In the genomic region with DNA sequence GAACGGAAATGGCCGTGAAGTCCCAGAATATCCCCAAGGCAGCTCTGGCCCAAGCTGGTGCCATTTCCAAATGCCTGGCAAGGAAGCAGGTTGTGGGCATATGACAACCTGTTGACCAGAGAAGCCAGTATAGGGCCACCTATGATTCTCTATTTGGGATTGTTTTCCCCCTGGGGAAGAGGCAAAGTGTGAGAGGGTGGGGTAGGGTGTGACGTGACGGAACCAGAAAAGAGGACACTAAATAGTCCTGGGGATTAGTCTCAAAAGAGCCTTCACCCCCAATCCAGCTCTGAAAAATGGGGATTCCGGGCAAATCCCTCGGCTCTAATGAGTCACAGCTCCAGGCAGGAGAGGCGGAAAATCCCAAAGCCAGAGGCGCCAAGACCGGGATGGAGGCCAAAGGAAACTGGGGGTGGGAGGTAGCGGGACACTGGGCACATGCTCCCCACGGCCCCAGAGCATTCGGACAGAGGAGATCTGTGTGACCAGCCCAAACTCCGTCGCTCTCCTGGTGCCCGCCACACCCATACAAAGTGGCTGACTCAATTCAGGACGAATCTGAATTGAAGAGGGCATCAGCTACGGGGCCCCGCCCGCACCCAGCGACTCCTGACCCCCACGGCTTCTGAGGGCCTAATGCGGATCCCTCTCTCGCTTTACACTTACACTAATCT, we compare ENCODE assay signal across 8 mouse cellular contexts. TPM values are rescaled to one million over a fixed set of nuclear protein-coding genes. Genes with fewer than 3 reads are reported as not detected.
DNase-seq lines count a peak whose midpoint lies in the region; ATAC-seq and TF ChIP-seq lines count a peak whose summit lies in the region.

No protein-coding gene starts in this region.

- peaks cover 69% of the 10 kb centered on the region for H3K27me3 ChIP-seq in E14TG2a.4 (ENCODE audit: insufficient read depth, low read length)
- peaks cover 35% of the 10 kb centered on the region; the same call in 1 of the 2 replicates for H3K27me3 ChIP-seq in intestine, embryonic 16.5 days (replicated peaks; ENCODE audit: control insufficient read depth, insufficient read depth, low read length)
- peaks cover 18% of the 10 kb centered on the region for H3K27me3 ChIP-seq in stomach, embryonic 16.5 days (ENCODE audit: control insufficient read depth, insufficient read depth, low read length)

- ATAC-seq in intestine, embryonic 16.5 days, result no peak
- no peak for ATAC-seq in stomach, embryonic 16.5 days (ENCODE audit: insufficient read depth, low FRiP score)

- H3K4me3 ChIP-seq in E14TG2a.4 (replicated peaks; ENCODE audit: low read length), result peak overlapping the region; percentile 79
- peak overlapping the region; percentile 63 for H3K4me3 ChIP-seq in intestine, embryonic 16.5 days (ENCODE audit: low read length)
- H3K4me3 ChIP-seq in lung, adult 2 months (replicated peaks; ENCODE audit: extremely low read depth, low read depth, low read length), result peak overlapping the region; percentile 48
- H3K4me3 ChIP-seq in stomach, embryonic 16.5 days (replicated peaks; ENCODE audit: low read length), result peak overlapping the region; percentile 67

- no peaks in the 10 kb centered on the region for H3K36me3 ChIP-seq in E14TG2a.4 (ENCODE audit: insufficient read depth, low read length)
- no peaks in the 10 kb centered on the region for H3K36me3 ChIP-seq in intestine, embryonic 16.5 days (ENCODE audit: control insufficient read depth, insufficient read depth, low read length)
- 0 out of 2 replicates have a peak, but pooled peaks cover 5% of the 10 kb centered on the region for H3K36me3 ChIP-seq in stomach, embryonic 16.5 days (ENCODE audit: control insufficient read depth, insufficient read depth, low read length)

- WGBS in intestine, embryonic 16.5 days, result 16% methylated on average over 23 of the region's 23 CpGs
- WGBS in lung, adult 2 months, result 8% methylated on average over 22 of the region's 23 CpGs
- WGBS in stomach, embryonic 16.5 days, result 13% methylated on average over 23 of the region's 23 CpGs

- no peaks in the 10 kb centered on the region for H3K9me3 ChIP-seq in E14TG2a.4 (ENCODE audit: low read length)
- no peaks in the 10 kb centered on the region for H3K9me3 ChIP-seq in intestine, embryonic 16.5 days (ENCODE audit: control insufficient read depth, low read length)
- no peaks in the 10 kb centered on the region for H3K9me3 ChIP-seq in stomach, embryonic 16.5 days (replicated peaks; ENCODE audit: control insufficient read depth, low read length)

- TF ChIP-seq CTCF in E14TG2a.4 (conservative IDR thresholded peaks at IDR 0.05; ENCODE audit: low read length), result no peak
- no peak for TF ChIP-seq CTCF in lung, adult 2 months (IDR thresholded peaks at IDR 0.05; ENCODE audit: insufficient read depth, low read length)

- DNase-seq in adrenal gland, postnatal 14 days, result peak; percentile 65
- DNase-seq in heart, adult 11 months, result peak; percentile 99
- DNase-seq in lung, adult 2 months, result no peak
- no peak for DNase-seq in thymus, postnatal 36 days
- no peak for DNase-seq in thymus, adult 18-20 months

- peak; percentile 65; the same call in 1 of the 2 replicates for TF ChIP-seq POLR2A in lung, adult 2 months (IDR thresholded peaks at IDR 0.05; ENCODE audit: borderline replicate concordance, extremely low read depth, low read depth, low read length)

- H3K4me1 ChIP-seq in E14TG2a.4 (replicated peaks; ENCODE audit: low read depth, low read length), result peaks cover 68% of the 10 kb centered on the region
- peaks cover 57% of the 10 kb centered on the region for H3K4me1 ChIP-seq in intestine, embryonic 16.5 days (ENCODE audit: control insufficient read depth, insufficient read depth, low read length)
- H3K4me1 ChIP-seq in lung, adult 2 months (ENCODE audit: control insufficient read depth, insufficient read depth, low read length), result peaks cover 14% of the 10 kb centered on the region; the same call in 1 of the 2 replicates
- peaks cover 54% of the 10 kb centered on the region for H3K4me1 ChIP-seq in stomach, embryonic 16.5 days (ENCODE audit: control insufficient read depth, insufficient read depth, low read length)

- H3K4me2 ChIP-seq in intestine, embryonic 16.5 days (ENCODE audit: low read depth, low read length), result peak overlapping the region; percentile 81
- peak overlapping the region; percentile 87 for H3K4me2 ChIP-seq in stomach, embryonic 16.5 days (ENCODE audit: low read depth, low read length)

- no peak overlapping the region for H3K27ac ChIP-seq in intestine, embryonic 16.5 days (ENCODE audit: low read length)
- H3K27ac ChIP-seq in stomach, embryonic 16.5 days (ENCODE audit: low read length), result peak overlapping the region; percentile 45

- H3K9ac ChIP-seq in intestine, embryonic 16.5 days (ENCODE audit: low read depth, low read length), result peak overlapping the region; percentile 54
- peak overlapping the region; percentile 81 for H3K9ac ChIP-seq in stomach, embryonic 16.5 days (ENCODE audit: low read length)

RNA-seq across cellular contexts. Expression of gene Trim47, which starts 18.4 kb away (rescaled TPM):
- 19.9 and 23.6 TPM in 2 replicates for total RNA-seq in adrenal gland, postnatal 14 days (2021)
- polyA plus RNA-seq in intestine, embryonic 16.5 days (2015; fragmentation: Nextera tagmentation; extraction: Ambion mirVana), result 13.9 and 14.7 TPM in 2 replicates
- polyA plus RNA-seq in lung, adult 2 months (2012; rRNA removed), result 44.6 and 55.5 TPM in 2 replicates
- 22.7 and 23.1 TPM in 2 replicates for polyA plus RNA-seq in stomach, embryonic 16.5 days (2015; fragmentation: Nextera tagmentation; extraction: Ambion mirVana)

RNA-seq across cellular contexts. Expression of gene Wbp2, which starts 21.8 kb away (rescaled TPM):
- total RNA-seq in adrenal gland, postnatal 14 days (2021), result 121 and 127 TPM in 2 replicates
- polyA plus RNA-seq in intestine, embryonic 16.5 days (2015; fragmentation: Nextera tagmentation; extraction: Ambion mirVana), result 135 and 160 TPM in 2 replicates
- 257 and 267 TPM in 2 replicates for polyA plus RNA-seq in lung, adult 2 months (2012; rRNA removed)
- 81.8 and 98.6 TPM in 2 replicates for polyA plus RNA-seq in stomach, embryonic 16.5 days (2015; fragmentation: Nextera tagmentation; extraction: Ambion mirVana)

RNA-seq across cellular contexts. Expression of gene Trim65, which starts 22.3 kb away (rescaled TPM):
- total RNA-seq in adrenal gland, postnatal 14 days (2021), result 8.6 and 10.2 TPM in 2 replicates
- polyA plus RNA-seq in intestine, embryonic 16.5 days (2015; fragmentation: Nextera tagmentation; extraction: Ambion mirVana), result 7.7 and 9.3 TPM in 2 replicates
- 17.3 and 21.4 TPM in 2 replicates for polyA plus RNA-seq in lung, adult 2 months (2012; rRNA removed)
- 6.2 and 8.0 TPM in 2 replicates for polyA plus RNA-seq in stomach, embryonic 16.5 days (2015; fragmentation: Nextera tagmentation; extraction: Ambion mirVana)

RNA-seq across cellular contexts. Expression of gene Mrpl38, which starts 30.1 kb away (rescaled TPM):
- total RNA-seq in adrenal gland, postnatal 14 days (2021), result 90.7 and 95.0 TPM in 2 replicates
- 104 and 110 TPM in 2 replicates for polyA plus RNA-seq in intestine, embryonic 16.5 days (2015; fragmentation: Nextera tagmentation; extraction: Ambion mirVana)
- 32.9 and 41.3 TPM in 2 replicates for polyA plus RNA-seq in lung, adult 2 months (2012; rRNA removed)
- 83.5 and 87.0 TPM in 2 replicates for polyA plus RNA-seq in stomach, embryonic 16.5 days (2015; fragmentation: Nextera tagmentation; extraction: Ambion mirVana)

RNA-seq across cellular contexts. Expression of gene Unc13d, which starts 30.8 kb away (rescaled TPM):
- 0.74 and 4.0 TPM in 2 replicates for total RNA-seq in adrenal gland, postnatal 14 days (2021)
- 6.4 and 7.5 TPM in 2 replicates for polyA plus RNA-seq in intestine, embryonic 16.5 days (2015; fragmentation: Nextera tagmentation; extraction: Ambion mirVana)
- polyA plus RNA-seq in lung, adult 2 months (2012; rRNA removed), result 51.6 and 56.4 TPM in 2 replicates
- polyA plus RNA-seq in stomach, embryonic 16.5 days (2015; fragmentation: Nextera tagmentation; extraction: Ambion mirVana), result 8.3 and 9.9 TPM in 2 replicates

Comparison
In these comparisons a context has a peak if more than half of its experiments do, and no peak if none do; other contexts are left out.
1. DNase-seq: peak in adrenal gland, postnatal 14 days (single experiment) and heart, adult 11 months (single experiment); none in lung, adult 2 months (single experiment), thymus, postnatal 36 days (0 of 2) and thymus, adult 18-20 months (0 of 2).
2. Peak in every context shown above with its lines, with median percentiles within 50 percentile points of each other: H3K4me3 ChIP-seq.